Mouse (Mus musculus) inflammation-experienced regulatory T-cells, adult 6 months (primary cell): ENCODE data around the gene Slc9b2. TPM values are rescaled to one million over a fixed set of nuclear protein-coding genes. Genes with fewer than 3 reads are reported as not detected.
A peak's percentile ranks its signal among the peaks of the same experiment; 100 is the strongest.

Experiments
- ATAC-seq: one replicate; pipeline ENCODE4 v1.8.0; 2017
- polyA plus RNA-seq, 3 experiments: library from polyadenylated mRNA; unstranded; fragments of 100-300 nt; shearing (Covaris generic); gene quantifications; one replicate each; pipeline ENCODE4 v1.2.1; 2017

Slc9b2 gene
- polyA plus RNA-seq, result 10 to 100 TPM in 2 of 3 experiments, 1 to 10 TPM in 1; 8.3 to 20.3 (median 12.1) TPM

DNA sequence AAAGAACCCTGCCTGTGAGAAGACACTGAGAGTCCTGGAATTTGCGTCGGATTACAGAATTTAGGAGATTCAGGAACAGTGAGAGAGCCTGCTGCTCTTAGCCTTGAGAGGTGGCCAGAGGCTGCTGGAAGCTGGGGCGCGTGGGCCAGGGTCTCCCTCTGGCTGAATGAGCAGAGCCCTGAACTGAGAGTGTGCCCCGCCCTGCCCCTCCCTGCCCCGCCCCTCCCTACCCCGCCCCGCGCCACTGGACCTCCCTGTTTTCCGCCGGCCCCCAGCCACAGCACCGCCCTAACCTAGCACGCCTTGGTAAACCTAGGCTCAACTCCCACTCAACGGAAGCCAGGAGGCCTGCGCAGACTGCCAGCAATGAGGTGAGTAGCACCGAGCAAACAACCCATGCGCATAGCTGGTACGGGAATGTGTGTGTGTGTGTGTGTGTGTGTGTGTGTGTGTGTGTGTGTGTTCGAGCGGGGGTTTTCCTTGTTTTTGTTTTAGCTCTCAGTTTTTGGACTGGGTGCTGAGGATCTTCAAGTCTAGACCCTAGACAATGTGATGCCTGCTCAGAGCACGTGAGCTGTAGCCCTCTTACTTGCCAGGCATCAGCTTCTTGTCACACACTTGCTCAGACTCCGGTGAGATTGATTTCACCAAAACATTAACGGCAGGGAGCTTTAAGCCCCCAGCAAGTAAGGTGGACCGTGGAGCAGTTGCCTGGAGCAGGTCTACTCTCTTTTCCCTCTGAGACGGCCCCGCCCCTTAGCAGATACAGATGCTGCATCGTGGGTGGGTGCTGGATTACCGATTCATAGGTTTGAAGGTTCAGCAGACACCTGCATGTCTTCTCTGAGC lies at the start of gene Slc9b2:
Slc9b2 (plus strand) TSS at position 290 of the 849 bp plus-strand sequence.
- peak; percentile 99 for ATAC-seq

DNA sequence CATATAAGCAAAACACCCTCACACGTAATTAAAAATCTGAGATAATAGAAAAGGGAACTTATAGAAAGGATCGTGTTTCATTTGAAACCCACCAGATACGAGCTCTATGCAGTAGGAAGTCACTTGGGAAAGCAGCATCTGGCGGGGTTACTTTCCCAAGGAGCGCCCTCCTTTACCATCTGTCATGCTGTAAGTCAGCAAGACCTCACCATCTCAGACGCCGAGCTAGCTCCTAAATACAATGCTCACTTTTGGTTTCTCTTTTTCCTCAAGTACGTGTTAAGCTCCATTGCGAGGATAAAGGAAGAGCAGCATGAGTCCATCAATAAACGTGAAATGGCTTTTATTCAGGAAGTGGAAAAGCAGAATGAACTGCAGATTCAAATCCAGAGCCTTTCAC lies 48.6 kb upstream of the Slc9b2 start:
- ATAC-seq, result no peak

- no peak for ATAC-seq
Observed at GRCm38 (mm10) chr3:135260233-135260632, 47.3 kb upstream of the Slc9b2 start.

DNA sequence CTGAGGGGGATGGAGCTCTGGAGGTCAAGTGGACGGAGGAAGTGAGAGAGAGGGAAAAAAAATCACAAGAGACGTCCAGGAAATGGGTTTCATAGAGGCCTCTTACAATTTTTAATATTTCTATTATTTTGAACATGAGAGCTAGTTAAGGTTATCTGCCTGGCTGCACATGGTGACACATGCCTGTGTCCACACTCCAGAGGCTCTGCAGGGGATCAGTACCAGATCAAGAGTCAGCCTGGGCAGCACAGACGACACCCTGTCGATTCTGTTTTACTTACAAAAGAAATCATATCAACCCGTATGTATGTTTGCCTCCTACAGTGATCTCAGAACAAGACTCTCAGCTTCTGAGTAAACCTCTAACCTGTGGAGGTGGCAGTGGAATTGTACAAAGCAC lies 38.9 kb upstream of the Slc9b2 start:
- ATAC-seq, result no peak

DNA sequence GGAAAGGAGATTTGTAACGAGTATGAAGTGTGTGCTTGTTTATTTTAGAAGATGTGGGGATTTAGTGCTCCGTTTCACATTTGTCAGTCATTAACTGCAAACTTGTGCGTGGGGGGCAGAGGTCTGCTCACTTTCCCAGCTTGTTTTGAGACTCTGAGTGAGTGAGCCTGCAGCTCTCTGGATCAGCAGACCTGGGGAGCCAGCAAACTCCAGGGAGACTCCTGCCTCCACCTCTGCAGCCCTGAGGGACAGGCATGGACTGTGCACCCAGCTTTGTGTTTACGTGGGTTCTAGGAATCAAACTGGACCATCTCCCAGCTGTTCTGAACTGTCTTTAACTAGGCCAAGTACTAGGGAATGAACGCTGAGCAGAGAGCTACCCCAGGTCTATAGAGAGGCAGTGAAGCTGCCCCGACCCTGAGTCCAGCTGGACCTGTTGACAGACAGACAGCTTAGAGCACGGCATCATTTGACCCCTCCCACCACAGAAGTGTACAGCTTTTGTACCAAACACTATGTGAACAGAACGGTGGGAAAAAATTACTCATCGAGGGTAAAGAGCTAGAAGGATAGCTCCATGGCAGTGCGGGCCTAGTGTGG lies 38.0 kb upstream of the Slc9b2 start:
- ATAC-seq, result no peak

DNA sequence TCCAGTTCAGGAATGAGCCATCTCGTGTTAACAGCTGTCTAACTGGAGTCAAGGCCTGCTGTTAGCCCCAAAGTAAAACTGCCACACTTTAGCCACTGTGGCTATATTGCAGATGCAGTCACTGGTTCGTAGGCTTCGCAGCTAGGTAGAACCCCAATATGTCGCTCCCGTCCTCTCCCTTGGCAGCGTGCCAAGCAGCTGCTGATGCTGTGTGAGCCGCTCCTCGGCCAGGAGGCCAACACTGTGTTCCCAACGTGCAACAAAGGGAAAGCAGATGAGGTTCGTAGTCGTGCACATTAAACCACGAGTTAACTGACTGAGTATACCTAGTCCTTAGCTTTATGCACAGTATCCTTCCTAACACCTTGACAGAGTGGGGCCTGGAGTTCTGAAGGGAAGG lies 34.9 kb upstream of the Slc9b2 start:
- no peak for ATAC-seq

DNA sequence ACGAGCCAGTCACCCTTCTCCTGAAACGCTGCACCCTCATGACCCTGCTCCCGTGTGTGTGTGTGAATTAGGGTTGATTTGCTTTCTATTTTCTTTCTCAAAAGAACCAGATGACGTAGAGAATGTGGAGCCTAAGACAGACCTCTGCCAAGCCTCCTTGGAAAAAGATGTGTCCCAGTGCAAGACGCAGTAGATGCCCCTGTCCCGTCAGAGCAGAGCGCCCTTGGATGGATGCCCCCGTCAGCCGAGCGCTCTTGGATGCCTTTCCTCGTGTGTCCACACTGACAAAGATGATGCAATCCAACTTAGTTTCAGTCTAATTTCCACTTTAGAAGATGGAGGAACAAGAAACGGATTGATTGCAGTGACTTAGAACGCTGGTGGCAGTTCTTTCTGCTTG lies 34.5 kb upstream of the Slc9b2 start:
- no peak for ATAC-seq

GRCm38 (mm10) chr3:135280160-135280559 lies 27.3 kb upstream of the Slc9b2 start:
- ATAC-seq, result no peak

DNA sequence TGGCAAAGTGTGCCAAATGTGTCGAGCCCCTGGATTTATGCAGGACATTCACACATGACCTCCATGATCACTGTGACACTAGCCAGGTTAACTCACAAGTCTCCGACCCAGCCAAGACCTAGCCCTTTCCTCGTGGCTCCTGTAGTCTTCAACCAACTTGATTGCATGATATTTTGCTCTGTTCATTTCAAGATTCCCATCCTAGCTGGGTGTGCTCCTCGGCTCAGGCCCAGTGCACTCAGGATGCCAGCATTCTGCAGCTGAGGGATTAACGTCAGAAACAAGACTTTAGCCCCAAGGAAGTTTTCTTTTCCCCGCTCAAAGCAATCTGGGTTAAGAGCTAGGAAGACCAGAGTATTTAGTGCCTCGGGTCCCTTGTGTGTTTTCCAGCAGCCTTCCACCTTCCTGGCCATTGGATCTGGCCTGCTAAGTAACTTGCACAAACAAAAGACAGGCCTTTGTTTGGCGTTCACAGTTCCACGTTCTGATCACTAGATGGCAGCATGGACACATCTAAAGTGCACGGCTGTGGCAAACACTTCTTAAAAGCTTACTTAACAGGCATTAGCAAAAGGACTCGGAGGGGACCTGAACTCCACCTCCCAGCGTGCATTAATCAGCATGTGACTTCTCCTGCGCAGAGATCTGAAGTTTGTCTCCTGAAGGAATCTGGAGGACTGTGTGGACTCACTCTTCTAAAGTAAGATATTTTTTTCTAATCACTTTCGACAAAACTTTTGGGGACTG lies 26.7 kb upstream of the Slc9b2 start, which contains the start of gene Bdh2:
Bdh2 (plus strand) TSS at position 553 of the 747 bp plus-strand sequence.
- ATAC-seq, result peak; percentile 92

DNA sequence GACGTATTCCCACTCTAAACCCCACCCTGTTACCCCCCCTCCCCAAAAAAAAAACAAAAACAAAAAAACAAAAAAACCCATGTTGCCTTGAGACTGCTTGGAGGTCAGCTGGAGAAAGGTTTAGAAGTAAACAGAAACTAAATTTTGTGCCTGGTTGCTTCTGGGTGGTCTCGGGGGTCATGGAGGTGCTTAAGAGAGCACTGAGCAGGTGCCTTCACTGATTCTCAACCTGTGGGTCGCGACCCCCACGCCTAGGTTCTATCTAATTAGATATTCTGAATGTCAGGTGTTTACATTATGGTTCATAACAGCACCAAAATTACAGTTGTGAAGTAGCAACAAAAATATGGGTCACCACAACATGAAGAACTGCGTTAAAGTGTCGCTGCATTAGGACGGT lies 25.8 kb upstream of the Slc9b2 start:
- ATAC-seq, result no peak

DNA sequence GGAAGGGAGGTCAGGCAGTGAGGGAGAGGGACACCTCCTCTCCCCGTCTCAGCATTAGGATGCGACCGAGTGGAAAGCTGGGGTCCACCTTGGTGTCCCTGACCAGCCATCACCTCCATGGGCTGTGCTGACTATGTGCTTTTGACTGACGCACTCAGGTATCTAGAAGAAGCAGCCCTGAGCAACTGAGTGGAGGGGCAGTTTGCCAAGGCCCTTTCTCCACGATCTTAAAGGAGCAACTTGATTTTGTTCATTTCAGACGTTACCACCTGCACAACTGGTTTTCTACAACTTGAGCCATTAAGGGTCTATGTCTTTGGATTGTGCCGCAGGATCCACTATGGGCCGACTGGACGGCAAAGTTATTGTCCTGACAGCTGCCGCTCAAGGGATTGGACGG lies 22.2 kb upstream of the Slc9b2 start:
- ATAC-seq, result no peak

GRCm38 (mm10) chr3:135285807-135286206 lies 21.7 kb upstream of the Slc9b2 start:
- ATAC-seq, result no peak

- ATAC-seq, result no peak
Observed at GRCm38 (mm10) chr3:135288138-135288750, 19.3 kb upstream of the Slc9b2 start.

DNA sequence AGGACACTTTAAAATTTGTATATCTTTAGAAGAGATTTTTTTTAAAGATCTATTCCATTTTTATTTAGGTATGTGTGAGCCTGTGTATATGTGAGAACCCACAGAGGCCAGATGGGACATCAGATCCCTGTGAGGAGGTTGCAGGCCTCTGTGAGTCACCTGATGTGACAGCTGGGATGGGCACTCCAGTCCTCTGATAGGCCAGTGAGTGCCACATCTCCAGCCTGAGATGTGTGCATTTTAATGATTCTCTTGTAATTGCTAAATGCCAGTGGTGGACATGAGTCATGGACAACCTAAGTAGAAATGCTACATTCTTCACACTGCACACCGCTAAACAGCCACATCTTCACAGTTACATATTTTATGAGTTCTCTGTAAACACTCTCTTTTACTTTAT lies 18.4 kb upstream of the Slc9b2 start:
- no peak for ATAC-seq

DNA sequence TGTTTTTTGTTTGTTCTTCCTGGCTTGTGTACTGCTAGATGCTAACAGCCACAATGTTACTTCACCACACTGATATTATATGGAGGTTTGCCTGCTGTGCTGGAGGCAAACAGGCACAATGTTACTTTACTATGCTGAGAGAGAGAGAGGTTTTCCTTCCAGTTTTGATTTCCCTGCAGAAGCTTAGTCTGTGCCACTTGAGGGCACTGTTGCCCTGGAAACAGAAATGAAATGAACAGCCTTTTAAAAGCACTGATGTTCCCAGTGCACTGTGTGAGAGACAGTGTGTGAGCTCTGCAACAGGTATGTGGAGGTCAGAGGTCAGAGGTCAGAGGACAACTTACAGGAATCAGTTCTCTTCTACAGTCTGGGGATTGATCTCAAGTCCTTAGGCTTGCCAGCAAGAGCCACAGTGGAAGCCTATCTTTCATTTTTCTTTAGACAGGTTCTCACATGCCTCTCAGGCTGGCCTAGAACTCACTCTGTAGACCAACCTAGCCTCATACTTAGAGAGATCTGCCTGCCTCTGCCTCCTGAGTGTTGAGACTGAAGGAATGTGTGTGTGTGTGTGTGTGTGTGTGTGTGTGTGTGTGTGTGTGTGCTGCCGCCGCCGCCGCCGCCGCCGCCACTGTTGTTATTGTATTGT lies 17.1 kb upstream of the Slc9b2 start:
- ATAC-seq, result peak; percentile 92

DNA sequence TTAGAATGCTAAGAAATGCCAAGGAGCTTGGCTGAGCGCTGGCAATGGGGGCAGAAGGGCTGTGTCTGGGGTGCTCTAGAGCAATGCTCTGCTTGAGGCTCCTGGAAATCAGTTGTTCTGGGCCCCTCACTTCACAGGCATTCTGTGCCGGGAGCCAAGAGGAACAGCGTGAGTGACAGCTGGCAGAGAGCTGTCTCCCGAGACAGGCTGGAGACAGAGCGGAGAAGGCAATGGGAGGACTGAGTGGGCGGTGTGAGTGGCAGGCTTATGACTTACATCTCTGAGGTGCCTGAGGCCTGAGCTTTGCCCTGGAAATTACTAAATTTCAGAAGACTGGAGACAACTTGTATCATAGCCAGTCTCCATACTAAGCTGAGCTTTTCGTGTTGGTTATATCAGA lies 13.8 kb upstream of the Slc9b2 start:
- no peak for ATAC-seq

DNA sequence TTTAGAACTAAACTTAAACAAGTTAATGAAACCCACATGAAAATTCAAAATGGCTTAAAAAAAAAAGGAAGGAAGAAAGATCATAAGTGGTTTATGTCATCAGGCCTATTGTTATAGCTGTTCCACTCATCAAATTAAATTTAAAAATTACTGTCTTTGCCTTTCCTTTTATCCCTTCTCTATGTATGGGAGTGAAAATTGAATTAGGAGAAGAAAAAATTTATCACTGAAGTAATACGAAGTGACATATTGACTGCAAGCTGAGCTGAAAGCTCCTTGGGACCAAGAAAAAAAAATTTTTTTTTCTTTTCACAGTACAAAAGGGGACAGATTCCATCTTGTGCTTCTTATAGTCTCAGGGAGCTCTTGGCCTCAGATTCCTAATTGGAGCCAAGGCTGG lies 11.9 kb upstream of the Slc9b2 start:
- ATAC-seq, result no peak

DNA sequence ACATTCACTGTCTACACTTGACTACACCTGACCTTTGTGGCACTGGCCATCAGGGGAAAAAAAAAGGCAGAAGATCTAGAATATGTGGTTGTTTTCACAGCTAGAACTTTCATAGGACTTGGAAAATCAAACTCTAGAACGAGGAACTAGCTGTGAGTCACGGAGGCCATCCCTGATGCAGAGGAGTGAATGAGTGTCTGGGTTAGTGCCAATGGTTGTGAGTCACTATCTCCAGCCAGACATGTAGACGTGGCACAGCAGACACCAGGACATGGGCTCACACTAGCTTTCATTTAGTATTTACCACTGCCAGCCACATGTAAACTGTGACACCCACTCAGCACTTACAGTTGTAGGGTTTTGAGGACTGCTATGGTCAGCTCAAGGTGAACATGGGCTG lies 8.9 kb upstream of the Slc9b2 start:
- ATAC-seq, result peak; percentile 78

DNA sequence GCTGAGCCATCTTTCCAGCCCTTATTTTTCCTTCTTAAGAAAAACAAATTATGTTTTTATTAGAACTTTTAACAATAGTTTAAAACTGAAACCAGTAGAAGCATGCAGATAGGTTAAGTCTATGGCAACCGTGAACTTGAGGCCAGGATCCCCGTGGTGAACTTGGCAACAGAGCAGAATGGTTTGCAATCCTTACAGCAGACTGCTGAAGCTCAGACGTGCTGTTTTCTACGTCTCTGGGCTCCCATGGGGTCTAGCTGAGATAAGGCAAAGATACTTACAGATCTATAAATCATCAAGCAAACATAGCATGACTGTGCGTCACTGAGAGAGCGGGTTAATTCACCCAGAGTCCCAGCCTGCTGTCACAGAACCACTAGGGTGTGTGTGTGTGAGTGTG lies 7.4 kb upstream of the Slc9b2 start:
- ATAC-seq, result no peak

DNA sequence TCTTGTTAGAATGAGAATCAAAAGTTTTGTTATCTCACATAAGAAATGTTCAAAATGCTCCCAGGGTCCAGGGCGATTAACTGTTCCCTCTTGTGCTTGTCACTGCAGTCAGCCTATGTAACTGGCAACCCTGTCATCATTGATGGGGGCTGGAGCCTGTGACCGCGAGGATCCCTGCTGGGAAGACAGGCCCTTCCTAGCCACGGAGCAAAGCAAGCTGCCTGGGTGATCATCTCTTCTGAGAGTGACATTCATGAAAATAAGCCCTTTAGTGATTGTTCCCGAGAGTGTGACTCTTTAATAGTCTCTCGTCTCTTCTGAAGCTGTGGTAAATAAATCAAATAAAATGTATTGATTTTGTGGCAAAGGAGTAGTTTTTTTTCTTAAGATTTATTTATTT lies 3.4 kb upstream of the Slc9b2 start:
- ATAC-seq, result no peak

DNA sequence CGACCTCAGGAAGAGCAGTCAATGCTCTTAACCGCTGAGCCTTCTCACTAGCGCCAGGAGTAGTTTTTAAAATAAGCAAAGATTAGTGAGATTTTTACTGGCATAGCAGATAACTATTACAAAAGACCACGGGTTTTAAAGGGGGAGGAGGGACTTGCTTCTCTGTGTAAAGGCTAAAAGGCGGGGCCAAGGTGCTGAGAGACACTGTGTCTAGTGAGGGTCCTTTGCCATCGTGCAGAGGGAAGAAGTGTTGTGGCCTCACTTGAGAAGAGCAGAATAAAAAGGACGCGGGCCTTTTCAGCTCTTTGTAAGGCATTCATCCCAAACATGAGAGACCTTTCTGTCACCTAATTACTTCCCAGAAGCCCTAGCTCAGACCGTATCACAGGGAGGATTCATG lies 2.9 kb upstream of the Slc9b2 start:
- no peak for ATAC-seq

- ATAC-seq, result no peak
Observed at GRCm38 (mm10) chr3:135312916-135313491, 5.5 kb downstream of the Slc9b2 start.
